Mouse (Mus musculus) lung, embryonic 16.5 days (tissue): ENCODE results near the gene Olfr444. TPM values are rescaled to one million over a fixed set of nuclear protein-coding genes. Genes with fewer than 3 reads are reported as not detected.

Experiments used
- ATAC-seq: fragments of 200-750 bp; cut with Nextera tagmentation; 2 replicates; pipeline ENCODE4 v1.8.0; 2017; ENCODE audit warnings: low read depth, mild to moderate bottlenecking, moderate library complexity
- H3K27ac ChIP-seq: fragments of 300-500 bp; sonication (generic); 2 replicates; pipeline ENCODE4 v1.5.1; 2014; ENCODE audit warnings: mild to moderate bottlenecking, control low read depth, low read length
- H3K27me3 ChIP-seq: fragments of 300-500 bp; sonication (generic); 2 replicates; pipeline ENCODE4 v1.6.1; 2014; ENCODE audit warnings: low read depth, low read length, mixed read lengths; ENCODE audit not compliant: control insufficient read depth, insufficient read depth
- H3K36me3 ChIP-seq: fragments of 300-500 bp; sonication (generic); 2 replicates; pipeline ENCODE4 v1.6.1; 2014; ENCODE audit warnings: low read length; ENCODE audit not compliant: control insufficient read depth, insufficient read depth
- H3K4me1 ChIP-seq: fragments of 300-500 bp; sonication (generic); replicated peaks from 2 replicates; pipeline ENCODE4 v1.6.1; 2014; ENCODE audit warnings: low read length, mixed read lengths; ENCODE audit not compliant: control insufficient read depth, insufficient read depth
- H3K4me2 ChIP-seq: fragments of 300-500 bp; sonication (generic); 2 replicates; pipeline ENCODE4 v1.6.1; 2014; ENCODE audit warnings: low read depth, low read length, control low read depth
- H3K4me3 ChIP-seq: fragments of 300-500 bp; sonication (generic); 2 replicates; pipeline ENCODE4 v1.5.1; 2014; ENCODE audit warnings: mild to moderate bottlenecking, low read length, control low read depth
- H3K9ac ChIP-seq: fragments of 300-500 bp; sonication (generic); 2 replicates; pipeline ENCODE4 v1.6.1; 2014; ENCODE audit warnings: low read length, control low read depth
- H3K9me3 ChIP-seq: fragments of 300-500 bp; sonication (generic); 2 replicates; pipeline ENCODE4 v1.6.1; 2016; ENCODE audit warnings: low read length; ENCODE audit not compliant: control insufficient read depth
- WGBS: fragments of 180-500 bp; shearing (Covaris S2); extraction: QIAGEN DNeasy Blood & Tissue Kit; methylation state at CpG from one replicate; pipeline ENCODE4 v1.1.7; 2014; 5-methylcytosine and 5-hydroxymethylcytosine counted together
- polyA plus RNA-seq: library from polyadenylated mRNA; unstranded; fragments of >200 nt; fragmentation: Nextera tagmentation; extraction: Ambion mirVana; gene quantifications from 2 replicates; pipeline ENCODE4 v1.2.1, GENCODE M21; 2015

The Olfr444 gene
- not detected in 2 replicates for polyA plus RNA-seq

GRCm38 (mm10) chr6:42948767-42949166, at the start of gene Olfr444:
Gene Olfr444 (plus strand): TSS chr6:42949067.
- Histone ChIP-seq H3K27me3 (no peaks in the 10 kb centered on the region), H3K36me3 (no peaks in the 10 kb centered on the region), H3K4me1 (no peaks in the 10 kb centered on the region), H3K27ac (no peak within 1 kb of the TSS), H3K4me2 (no peak within 1 kb of the TSS), H3K9ac (no peak within 1 kb of the TSS), H3K9me3 (no peaks in the 10 kb centered on the region), H3K4me3 (no peak within 1 kb of the TSS)
- 59% methylated on average over 1 of the region's 1 CpGs for WGBS
- no peak for ATAC-seq

- Histone ChIP-seq H3K4me1 (no peaks in the 10 kb centered on the region), H3K4me2 (no peak overlapping the region), H3K36me3 (no peaks in the 10 kb centered on the region), H3K9me3 (no peaks in the 10 kb centered on the region), H3K9ac (no peak overlapping the region), H3K27me3 (no peaks in the 10 kb centered on the region), H3K4me3 (no peak overlapping the region), H3K27ac (no peak overlapping the region)
- ATAC-seq, result no peak
- WGBS, result 6% methylated on average over 1 of the region's 1 CpGs
These were observed 48.5 kb upstream of the Olfr444 start for GRCm38 (mm10) chr6:42900345-42900744.

GRCm38 (mm10) chr6:42908578-42908977, 40.3 kb upstream of the Olfr444 start, which contains the start of gene Olfr447:
Gene Olfr447 (plus strand): TSS chr6:42908878.
- H3K9ac ChIP-seq, result no peak within 1 kb of the TSS
- H3K9me3 ChIP-seq, result no peaks in the 10 kb centered on the region
- no peak within 1 kb of the TSS for H3K27ac ChIP-seq
- no peak within 1 kb of the TSS for H3K4me3 ChIP-seq
- H3K4me2 ChIP-seq, result no peak within 1 kb of the TSS
- no peaks in the 10 kb centered on the region for H3K4me1 ChIP-seq
- no peaks in the 10 kb centered on the region for H3K36me3 ChIP-seq
- ATAC-seq, result no peak
- H3K27me3 ChIP-seq, result no peaks in the 10 kb centered on the region

- Histone ChIP-seq H3K27me3 (no peaks in the 10 kb centered on the region), H3K9me3 (no peaks in the 10 kb centered on the region), H3K4me3 (no peak within 1 kb of the TSS), H3K4me1 (no peaks in the 10 kb centered on the region), H3K27ac (no peak within 1 kb of the TSS), H3K4me2 (no peak within 1 kb of the TSS), H3K9ac (no peak within 1 kb of the TSS), H3K36me3 (no peaks in the 10 kb centered on the region)
- ATAC-seq, result no peak
- WGBS, result 60% methylated on average over 2 of the region's 2 CpGs
These were observed 27.8 kb upstream of the Olfr444 start, which contains the start of gene Olfr446 for GRCm38 (mm10) chr6:42921077-42921476. Gene Olfr446 (plus strand): TSS chr6:42921377.

GRCm38 (mm10) chr6:42980377-42980776, 31.5 kb downstream of the Olfr444 start:
- no peak overlapping the region for H3K4me2 ChIP-seq
- no peaks in the 10 kb centered on the region for H3K36me3 ChIP-seq
- no peak overlapping the region for H3K27ac ChIP-seq
- ATAC-seq, result no peak
- H3K9ac ChIP-seq, result no peak overlapping the region
- no peak overlapping the region for H3K4me3 ChIP-seq
- H3K27me3 ChIP-seq, result no peaks in the 10 kb centered on the region
- no peaks in the 10 kb centered on the region for H3K4me1 ChIP-seq
- no peaks in the 10 kb centered on the region for H3K9me3 ChIP-seq

Other genes starting within 250 kb of the Olfr444 start
- gene Tcaf1, start 239.0 kb upstream of the Olfr444 start, polyA plus RNA-seq, result 69.4 and 72.2 TPM in 2 replicates
- not detected in 2 replicates for gene Olfr453, start 209.7 kb upstream of the Olfr444 start, polyA plus RNA-seq
- gene Olfr38, start 192.7 kb upstream of the Olfr444 start, polyA plus RNA-seq, result not detected in 2 replicates
- not detected in 2 replicates for gene Olfr452, start 164.0 kb upstream of the Olfr444 start, polyA plus RNA-seq
- not detected in 2 replicates for gene Olfr450, start 137.1 kb upstream of the Olfr444 start, polyA plus RNA-seq
- gene Olfr449, start 114.7 kb upstream of the Olfr444 start, polyA plus RNA-seq, result not detected in 2 replicates
- gene Olfr448, start 58.6 kb upstream of the Olfr444 start, polyA plus RNA-seq, result not detected in 2 replicates
- not detected in 2 replicates for gene Olfr447, start 40.2 kb upstream of the Olfr444 start, polyA plus RNA-seq
- not detected in 2 replicates for gene Olfr446, start 27.7 kb upstream of the Olfr444 start, polyA plus RNA-seq
- gene Olfr441, start 157.3 kb downstream of the Olfr444 start, polyA plus RNA-seq, result not detected in 2 replicates
- not detected in 2 replicates for gene Olfr237-ps1, start 197.5 kb downstream of the Olfr444 start, polyA plus RNA-seq
- gene Olfr437, start 214.2 kb downstream of the Olfr444 start, polyA plus RNA-seq, result not detected in 2 replicates
- gene Olfr13, start 223.1 kb downstream of the Olfr444 start, polyA plus RNA-seq, result not detected in 2 replicates
- gene Olfr435, start 248.1 kb downstream of the Olfr444 start, polyA plus RNA-seq, result not detected in 2 replicates